Mouse (Mus musculus) mesoderm, embryonic 11.5 days (tissue): ENCODE data around the gene Batf3.
A peak's percentile ranks its signal among the peaks of the same experiment; 100 is the strongest.

Experiments used
- DNase-seq: peaks from one replicate; pipeline ENCODE4 v3.0.0-alpha.2; 2012; ENCODE audit warnings: low read depth, low spot score

Batf3 gene

DNA sequence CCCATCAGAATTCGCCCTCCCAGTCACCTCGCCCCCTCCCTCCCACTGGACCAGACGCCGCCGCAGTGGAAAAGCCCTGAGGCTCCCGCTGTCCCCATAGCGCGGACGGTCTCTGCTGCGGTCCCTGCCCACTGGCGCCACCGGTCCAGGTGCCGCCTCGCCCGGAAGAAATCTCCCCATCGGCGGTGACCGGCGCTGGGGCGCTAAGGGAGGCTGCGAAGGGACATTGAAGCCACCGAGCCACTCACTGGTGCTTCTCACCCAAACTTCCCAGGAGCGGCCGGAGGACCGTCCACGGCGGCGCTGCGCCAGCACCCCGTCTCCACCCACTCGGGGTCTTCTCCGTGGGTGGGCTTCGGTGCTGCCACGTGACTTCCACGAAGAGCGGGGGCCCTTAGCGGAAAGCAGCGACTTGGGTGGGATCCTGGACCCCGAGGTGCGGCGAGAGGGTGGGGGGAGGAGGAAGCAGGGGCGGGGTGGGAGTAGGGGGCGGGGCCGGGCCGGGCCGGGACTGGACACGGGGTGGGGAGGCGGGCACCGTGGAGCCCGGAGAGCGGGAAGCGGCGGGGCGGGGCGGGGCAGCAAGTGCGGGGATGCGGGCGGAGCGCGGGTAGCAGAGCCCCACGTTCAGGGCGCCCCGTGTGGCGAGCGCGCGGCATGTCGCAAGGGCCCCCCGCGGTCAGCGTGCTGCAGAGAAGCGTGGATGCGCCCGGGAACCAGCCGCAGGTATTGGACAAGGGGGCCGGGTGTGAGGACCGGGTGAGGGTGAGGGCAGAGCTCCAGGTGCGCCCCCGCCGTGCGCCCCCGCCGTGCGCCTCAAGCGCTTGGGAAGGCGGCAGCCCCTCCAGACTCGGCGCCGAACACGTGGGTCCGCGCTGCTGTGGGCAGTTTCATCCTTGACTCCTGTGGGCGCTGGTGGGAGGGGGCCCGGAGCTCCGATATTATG is at the start of gene Batf3:
Gene Batf3 (plus strand): TSS at position 46 of the 946 bp plus-strand sequence.
- peak; percentile 62 for DNase-seq

DNA sequence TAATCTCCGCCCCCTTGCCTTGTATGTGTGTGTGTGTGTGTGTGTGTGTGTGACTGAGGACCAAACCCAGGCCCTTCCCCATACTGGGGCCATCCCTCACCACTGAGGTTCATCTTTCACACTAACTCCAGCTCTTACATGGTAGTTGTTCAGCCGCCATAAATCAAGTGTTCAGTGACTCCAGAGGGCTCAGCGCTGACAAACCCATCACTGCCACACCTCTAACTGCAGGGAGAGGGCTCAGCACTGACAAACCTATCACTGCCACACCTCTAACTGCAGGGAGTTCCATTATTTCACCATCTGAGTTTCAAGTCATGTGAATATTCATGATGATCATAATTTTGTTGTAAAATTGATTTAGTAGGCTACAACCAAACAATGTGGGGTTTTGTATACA is 44.1 kb upstream of the Batf3 start:
- no peak for DNase-seq

DNA sequence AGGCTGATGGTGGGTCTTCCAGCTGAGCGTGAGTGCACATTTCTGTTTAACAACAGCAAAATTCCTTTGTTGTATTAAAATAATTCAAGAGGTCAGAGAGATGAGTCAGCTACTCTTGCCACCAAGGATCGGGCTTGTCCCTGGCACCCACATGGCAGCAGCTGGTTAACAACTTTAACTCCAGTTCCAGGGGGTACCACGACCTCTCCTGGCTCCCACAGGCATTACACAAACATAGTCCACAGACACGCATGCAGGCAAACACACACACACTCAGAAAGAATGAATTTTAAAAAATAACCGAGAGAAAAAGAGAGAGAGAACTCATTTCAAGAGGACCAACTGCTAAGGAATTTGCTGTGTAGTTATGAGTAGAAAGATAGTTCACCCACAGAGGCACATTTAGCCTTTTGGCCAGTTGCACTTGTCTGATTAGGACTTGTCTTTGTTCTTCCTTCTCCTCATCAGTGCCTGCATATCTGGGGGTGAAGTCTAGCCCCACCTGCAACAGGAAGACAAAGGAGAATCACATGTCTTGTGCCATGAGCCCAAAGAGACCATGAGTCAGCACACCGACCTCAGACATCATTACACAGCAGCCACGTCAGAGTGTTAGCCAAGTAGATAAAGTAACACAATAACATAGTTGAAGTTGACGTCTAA is 42.6 kb upstream of the Batf3 start:
- DNase-seq = no peak

DNA sequence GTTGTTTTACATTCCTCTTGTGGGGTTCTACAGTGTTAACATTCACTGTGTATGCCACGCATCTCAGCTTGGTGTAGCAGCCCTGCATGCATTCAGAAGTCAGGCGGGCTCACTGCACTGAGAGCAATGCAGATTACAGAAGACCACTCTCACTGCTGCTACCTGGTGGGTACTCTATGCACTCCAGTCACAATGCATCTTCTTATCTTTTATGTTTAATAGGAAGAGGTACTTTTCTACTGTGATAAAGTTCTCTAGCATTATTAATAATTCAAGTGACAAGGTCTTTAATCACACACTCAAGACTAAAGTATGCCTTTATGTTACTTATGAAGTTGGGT is 42.1 kb upstream of the Batf3 start:
- DNase-seq = no peak

DNA sequence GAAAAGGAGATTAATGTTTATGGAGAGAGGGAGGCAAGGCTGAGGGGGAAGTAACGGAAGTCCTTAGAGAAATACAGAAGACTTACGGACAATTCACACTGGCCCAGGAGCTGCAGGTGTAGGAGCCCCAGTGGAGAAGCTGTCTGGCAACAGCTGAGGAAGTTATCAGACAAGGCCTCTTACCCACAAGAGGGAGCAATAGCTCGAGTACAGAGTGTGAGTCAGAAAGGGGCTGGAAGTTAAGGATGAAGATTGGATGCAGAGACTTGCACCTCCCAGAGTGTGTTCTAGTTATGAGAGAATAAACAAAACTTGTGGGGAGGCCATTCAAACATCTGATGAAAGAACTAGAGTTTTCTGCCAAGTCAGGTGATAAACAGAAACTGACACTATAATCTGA is 40.2 kb upstream of the Batf3 start:
- DNase-seq = no peak

DNA sequence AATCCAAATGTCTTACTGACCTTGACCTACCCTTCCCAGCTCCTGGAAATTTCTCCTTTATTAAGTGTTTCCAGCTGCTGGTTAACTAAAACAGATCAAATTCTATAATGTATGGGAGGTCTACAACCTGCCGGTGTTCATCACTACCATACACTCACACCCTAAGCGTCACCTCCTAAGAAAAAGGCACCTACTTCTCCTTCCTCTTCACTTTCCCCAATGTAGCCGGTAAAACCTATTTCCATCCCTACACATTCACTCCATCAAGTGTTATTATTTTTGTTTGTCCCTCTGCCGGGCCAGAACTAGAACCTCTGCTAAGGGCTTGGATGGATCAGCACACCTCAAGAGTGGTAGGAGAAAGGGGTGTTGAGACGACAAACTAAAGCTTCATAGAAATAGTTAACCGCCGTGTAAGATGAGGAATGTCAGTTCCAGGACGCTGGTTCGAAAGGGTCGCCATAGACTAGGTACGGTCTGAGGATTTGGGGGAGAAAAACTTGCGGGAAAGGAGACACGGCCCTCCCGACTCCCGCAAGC is 35.3 kb upstream of the Batf3 start:
- DNase-seq = no peak

DNA sequence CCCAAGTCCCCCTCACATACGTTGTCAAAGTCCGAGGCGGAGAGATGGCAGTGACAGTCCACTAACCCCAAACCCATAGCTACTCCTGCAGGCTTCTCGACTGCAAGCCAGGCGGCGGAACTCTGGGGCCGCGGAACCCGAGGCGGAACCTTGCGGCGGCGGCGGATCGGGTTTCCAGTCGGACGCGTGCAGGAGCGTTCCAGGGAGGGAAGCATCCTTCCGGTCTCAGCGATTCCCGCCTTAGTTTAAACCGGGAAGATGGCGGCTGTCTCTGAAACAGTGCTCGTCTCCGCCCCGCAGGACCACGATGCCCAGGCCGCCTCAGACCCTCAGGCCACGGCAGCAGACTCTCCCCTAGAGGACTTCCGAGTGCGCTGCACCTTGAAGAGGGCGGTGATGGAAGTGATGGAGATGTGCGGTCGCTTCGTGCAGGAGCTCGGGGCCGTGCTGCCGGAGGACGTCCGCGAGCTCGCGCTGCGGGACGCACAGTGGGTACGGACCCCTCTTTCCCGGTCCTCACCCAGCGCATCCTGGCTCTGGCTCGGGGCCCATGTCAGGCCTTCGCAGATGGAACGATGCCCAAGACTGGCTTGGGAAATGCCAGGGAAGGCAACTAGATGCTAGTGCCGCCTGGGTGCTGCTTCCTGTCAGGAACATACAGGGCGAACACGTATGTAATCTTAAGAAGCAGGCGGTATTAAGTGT is 34.7 kb upstream of the Batf3 start, which contains the start of the genes Tatdn3 and Nsl1:
Gene Tatdn3 (minus strand): TSS at position 152 of the 705 bp plus-strand sequence.
Gene Nsl1 (plus strand): TSS at position 232 of the 705 bp plus-strand sequence.
- peak; percentile 90 for DNase-seq

DNA sequence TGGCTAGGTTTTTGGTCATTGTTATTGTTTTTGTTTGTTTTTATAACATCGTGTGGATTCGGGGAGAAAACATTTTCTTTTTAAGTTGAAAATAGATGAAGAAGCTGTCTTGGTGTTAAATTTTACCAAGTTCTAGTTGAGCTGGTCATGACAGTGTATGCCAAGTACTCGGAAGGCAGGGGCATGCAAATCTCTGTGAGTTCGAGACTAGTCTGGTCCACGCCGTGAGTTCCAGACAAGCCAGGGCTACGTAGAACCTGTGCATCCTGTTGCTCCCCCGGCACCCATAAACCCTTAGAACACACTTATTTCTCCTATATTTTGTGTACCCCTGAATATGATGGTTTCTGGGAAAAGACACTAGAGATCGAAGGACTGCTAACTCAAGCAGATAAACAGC is 33.9 kb upstream of the Batf3 start:
- DNase-seq = no peak

DNA sequence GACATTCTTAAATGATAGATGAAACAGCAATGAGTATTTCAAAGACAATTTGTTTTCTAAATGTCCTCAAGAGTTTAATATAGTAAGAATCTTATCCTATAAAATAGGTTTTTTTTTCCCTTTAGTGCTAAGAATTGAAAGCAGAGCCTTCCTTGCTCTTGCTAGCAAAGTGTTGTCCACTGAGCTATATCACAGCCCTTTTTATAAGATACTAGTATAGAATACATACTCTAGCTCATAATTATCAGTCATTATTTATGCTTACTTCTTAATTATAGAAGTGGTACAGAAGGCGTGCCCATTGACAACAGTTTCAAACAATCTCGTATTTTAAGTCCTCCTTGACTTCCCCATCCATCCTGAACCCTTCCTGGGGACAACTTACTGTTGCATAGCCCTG is 33.1 kb upstream of the Batf3 start:
- no peak for DNase-seq

DNA sequence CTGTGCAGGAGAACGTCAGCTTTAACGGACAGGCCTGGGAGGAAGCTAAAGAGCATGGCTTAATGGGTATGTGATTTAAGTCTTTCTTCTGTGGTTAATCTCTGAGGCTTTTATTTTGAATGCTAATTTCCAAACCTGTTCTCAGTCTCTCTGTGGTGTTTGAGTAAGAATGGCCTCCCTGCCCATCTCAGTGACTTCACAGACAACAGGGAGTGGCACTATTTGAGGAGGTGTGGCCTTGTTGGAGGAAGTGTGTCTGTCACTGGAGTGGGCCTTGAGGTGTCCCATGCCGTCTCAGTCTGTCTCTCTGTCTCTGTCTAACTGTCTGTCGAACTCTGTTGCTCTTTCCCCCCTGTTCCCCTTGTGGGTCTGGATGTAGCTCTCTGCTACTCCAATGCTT is 32.5 kb upstream of the Batf3 start:
- DNase-seq = no peak

DNA sequence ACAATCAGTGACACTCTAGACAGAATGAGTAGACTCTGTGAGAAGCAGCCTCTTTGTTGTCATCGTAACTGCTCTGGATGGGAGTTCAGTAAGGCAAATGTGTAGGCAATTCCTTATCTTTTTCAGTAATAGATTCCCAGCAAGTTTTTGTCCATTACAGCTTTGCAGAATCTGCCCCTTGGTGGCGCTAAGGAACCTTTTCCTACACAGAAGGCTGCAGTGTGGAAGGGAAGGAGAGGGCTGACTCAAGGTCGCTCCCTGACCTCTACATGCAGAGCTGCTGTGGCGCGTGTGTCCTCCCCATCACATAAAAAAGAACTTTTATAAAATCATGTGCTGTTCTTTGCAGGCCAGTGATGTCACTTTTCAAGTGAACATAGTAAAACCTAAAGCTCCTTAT is 29.3 kb upstream of the Batf3 start:
- DNase-seq = no peak

DNA sequence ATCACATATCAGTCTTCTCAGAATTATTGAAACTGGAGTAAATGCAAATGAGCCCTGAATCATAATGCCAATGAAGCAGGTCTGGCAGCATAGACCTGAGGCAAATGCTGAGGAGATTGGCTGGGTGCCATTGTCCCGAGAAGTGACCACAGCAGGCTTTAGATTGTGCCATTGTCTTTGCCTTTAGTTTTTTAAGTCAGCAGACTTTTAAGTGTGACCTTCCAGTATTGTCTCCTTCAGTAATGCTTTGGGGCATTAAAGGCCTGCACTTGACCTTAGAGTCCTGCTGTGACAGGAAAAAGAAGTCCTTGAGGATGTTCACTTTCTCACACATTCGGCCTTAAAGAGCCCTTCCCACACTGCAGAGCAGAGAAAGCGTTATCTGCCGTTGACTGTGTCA is 27.4 kb upstream of the Batf3 start:
- DNase-seq = no peak

DNA sequence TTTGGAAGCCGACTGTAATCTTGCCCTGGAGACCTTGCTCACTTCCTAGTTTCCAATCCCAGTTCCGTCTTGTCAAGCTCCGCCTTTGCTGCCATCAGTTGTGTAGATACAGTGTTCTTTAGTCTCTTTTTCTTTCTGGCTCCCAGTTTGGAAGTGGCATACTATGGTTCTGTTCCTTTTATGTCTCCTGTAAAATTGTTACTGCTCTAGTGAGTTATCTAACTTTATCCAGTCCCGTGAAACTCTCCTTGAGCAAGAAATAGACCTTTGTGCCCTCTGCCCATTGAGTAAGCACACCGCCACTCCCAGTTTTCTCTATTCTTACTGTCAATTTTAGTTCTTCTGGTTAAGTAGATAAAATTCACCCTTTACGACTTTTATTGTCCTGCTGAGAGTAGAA is 26.0 kb upstream of the Batf3 start:
- DNase-seq = no peak

DNA sequence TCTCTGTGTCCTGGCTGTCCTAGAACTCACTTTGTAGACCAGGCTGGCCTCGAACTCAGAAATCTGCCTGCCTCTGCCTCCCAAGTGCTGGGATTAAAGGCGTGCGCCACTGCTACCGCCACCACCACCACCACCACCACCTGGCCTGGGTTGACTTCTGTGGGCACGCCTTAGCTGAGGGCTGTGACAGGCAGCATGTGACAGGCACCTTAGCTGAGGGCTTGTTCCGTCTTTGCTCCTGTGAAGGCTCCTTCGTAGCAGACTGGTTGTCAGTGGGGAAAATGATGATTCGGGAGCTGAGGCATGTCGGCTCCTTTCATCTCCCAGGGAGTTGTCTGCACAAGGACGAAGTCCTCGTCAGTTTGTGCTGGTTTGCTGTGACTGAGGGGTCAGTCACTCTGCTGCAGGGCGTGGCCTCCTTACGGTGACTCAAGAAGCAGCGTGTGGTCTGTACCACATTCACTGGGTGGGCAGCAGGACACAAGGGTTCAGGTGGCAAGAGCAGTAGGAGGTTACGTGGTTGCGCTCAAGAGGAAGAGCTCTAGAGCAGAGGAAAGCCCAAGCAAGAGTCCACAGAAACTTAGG is 25.2 kb upstream of the Batf3 start:
- DNase-seq = no peak

DNA sequence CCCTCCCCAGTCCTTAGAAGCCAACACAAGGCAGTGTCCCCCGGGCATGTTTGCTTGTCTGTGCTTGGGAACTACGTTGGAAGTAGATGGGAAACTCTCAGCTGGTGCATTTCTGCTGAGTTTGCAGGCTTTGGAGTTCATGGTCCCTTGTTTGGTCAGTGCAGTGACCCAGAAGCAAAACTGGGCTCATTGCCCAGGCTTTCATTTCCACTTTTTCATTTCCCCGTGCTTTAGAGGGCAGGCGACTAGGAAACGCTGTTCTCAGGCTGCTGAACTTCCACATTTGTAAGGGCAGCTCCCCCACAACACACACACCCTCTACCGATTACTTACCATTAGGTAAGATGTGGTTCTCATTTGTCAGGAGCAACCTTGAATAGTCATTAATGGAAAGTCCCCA is 24.6 kb upstream of the Batf3 start:
- no peak for DNase-seq

DNA sequence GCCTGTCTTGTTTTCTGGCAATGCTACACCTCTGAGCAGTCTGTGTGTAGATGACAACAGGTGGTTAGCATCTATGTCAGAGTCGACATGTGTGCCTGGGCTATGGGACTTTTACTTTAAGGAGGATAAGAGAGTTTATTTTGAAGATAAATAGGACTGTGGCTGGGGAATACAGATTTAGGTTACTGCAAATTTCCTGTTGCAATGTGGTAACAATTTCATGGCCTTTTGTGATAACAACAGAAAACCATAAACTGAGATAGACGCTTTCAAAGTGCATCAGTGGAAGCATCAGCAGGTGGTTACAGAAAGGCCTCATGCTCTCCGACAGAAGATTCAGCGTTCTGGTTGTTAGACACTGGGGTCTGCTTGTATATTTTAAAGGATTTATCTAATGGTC is 24.2 kb upstream of the Batf3 start:
- DNase-seq = no peak

DNA sequence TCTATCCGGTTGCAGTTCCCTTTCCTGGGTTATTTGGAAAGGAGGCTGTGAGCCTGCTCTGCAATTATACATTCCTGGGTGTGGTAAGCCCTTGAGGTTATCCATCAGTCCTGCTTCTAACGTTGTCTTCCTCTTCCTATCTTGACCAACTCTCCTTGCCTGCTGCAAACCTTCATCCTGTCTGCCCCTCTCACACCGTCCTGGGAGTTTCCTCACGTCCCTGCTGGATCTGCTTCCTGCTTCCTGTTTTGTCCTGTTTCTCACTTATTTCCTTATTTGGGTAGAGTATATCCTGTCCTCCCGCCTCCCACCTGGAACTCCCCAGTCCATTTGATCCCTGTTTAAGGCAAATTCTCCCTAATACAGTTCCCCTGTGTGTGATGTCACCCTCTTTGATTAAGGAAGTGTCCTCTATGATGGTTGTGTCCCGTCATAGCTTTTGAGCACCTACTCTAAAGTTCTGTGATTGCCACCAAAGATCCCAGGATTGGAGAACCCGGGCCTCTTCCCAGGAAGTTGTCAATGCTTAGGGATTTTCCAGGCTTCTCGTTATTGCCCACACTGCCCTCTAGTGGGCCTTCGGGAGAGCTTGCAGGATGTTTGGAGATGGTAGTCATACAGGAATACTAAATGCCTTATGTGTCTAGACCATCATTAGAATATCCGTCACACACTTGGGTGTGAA is 22.3 kb upstream of the Batf3 start:
- DNase-seq = peak; percentile 73

DNA sequence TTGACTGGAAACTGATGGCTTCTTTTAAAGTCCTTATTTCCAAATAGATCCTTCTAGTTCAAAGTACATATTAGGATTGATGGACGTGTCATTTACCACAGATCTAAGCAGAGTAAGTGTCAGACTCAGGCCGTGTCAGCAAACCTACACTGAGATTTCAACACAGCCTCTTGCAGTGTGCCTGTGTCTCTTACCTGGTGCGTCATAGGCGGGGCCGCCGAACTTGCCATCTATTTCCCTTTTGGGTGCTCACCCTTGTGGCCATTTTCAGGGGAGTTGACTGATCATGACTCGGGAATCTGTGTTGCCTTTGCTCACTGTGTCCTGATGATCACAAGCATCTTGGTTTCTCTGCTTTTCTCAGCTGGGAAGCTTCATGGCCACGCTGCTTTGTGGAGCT is 14.4 kb upstream of the Batf3 start:
- DNase-seq = no peak

DNA sequence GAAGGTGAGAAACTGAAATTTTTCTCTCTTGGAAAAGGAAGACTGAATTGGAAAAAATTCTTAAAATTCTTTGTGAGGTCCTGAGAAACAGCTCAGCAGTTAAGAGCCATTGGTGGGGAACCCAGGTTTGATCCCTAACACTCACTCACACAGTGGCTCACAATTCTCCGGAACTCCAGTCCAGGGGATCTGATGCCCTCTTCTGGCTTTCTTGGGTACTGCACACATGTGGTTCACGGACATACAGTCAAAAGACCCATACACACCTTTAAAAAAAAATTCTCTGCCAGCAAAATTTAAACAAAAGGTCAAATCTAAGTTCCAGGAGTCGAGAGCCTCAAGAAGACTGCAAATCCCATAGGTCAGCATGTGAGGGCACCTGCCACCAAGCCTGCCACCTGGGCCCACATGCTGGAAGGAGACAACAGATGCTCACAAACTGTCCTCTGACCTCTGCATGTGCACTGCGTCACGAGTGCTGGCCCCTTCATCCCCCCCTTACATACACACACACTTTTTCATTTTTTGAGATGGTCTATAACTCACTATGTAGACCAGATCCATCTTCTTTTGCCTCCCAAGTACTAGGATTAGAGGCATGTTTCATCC is 12.6 kb upstream of the Batf3 start:
- DNase-seq = peak; percentile 49

DNA sequence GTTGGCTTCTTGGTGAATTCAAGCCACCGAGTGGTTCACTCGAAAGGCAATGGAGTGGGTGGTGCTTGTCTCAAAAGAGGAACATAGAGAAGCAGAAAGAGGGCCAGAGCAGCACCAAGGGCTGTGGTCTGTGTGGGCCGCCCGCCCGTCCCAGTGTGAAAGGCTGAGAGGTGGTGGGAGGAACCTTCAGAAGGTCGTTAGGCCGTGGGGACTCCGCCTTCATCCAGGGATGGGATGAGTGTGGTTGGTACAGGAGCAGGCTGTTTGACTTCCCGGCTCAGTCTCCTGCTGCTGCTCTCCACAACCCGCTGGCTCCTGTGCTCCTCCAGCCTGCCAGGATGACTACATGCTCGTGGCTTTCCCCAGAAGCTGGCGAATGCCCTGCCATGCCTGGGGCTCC is 12.1 kb upstream of the Batf3 start:
- DNase-seq = no peak
